Mouse (Mus musculus): ENCODE measurements around the gene A730009L09Rik.

The A730009L09Rik gene

GRCm38 (mm10) chr16:84514821-84515220 lies at the start of gene A730009L09Rik:
A730009L09Rik (plus strand) TSS chr16:84515121.
- no peak for DNase-seq (ENCODE audit: low spot score in 2 of 2)

GRCm38 (mm10) chr16:84465581-84466165 lies 49.2 kb upstream of the A730009L09Rik start:
- no peak for DNase-seq (ENCODE audit: low spot score in 2 of 2)

DNA sequence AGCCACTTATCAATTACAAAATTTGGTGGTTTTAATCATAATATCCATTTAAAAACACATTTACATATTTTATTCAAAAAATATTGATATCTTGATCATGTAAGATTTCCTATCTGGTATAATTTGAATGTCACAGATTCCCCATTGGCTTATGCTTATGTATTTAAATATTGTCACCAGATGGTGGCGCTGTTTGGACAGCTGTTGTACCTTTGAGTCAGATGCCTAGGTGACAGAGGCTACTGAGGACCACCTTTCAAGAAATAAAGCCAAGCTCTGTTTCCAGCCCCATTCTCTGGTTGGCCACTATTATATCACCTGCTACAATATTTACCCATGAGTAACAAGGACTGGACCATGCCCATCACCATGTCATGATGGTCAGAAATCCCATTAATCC lies 46.0 kb upstream of the A730009L09Rik start:
- no peak for DNase-seq (ENCODE audit: low spot score in 2 of 2)

- no peak for DNase-seq (ENCODE audit: low spot score in 2 of 2)
These were observed 44.9 kb upstream of the A730009L09Rik start for GRCm38 (mm10) chr16:84469994-84470393.

GRCm38 (mm10) chr16:84473406-84473805 lies 41.5 kb upstream of the A730009L09Rik start:
- no peak for DNase-seq (ENCODE audit: low spot score in 2 of 2)

GRCm38 (mm10) chr16:84474712-84475111 lies 40.2 kb upstream of the A730009L09Rik start:
- no peak for DNase-seq (ENCODE audit: low spot score in 2 of 2)

- no peak for DNase-seq (ENCODE audit: low spot score in 2 of 2)
These were observed 38.0 kb upstream of the A730009L09Rik start for GRCm38 (mm10) chr16:84476948-84477347.

DNA sequence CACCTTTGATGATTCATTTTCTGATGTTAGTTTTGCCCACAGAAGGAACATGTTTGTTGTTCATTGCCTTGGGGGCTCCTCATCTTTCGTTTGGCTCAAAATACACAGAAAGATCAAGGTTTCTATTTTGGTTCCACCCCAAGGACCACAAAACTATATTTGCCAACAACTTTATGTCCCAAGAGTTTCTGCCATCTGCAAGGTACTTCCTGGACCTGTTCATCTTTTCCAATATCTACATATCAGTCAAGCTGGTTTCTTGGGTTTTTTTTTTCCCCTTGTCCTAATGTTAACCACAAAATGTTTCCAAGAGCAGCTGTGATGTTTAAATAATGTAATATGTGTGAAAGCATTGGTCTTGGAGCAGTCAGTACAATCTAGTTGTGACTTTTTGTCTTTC lies 37.4 kb upstream of the A730009L09Rik start:
- DNase-seq (ENCODE audit: low spot score in 2 of 2), result no peak

DNA sequence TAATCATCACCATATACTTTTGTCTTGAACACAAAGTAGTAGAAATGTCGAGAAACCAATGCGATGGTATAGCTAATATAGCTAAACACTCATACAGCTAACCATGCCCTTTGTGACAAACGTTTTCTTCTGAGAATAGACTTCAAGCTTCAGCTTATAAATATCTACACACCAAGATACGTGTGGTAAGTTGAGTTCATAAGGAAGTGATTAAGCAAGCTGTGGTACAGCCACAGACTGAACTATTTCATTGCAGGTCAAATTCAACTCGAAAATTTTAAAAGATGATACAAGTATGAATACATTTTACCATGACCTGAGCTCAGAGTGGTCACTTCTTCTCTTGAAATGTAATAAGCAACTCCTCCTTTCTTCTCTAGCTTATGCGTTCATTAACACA lies 37.0 kb upstream of the A730009L09Rik start:
- no peak for DNase-seq (ENCODE audit: low spot score in 2 of 2)

DNA sequence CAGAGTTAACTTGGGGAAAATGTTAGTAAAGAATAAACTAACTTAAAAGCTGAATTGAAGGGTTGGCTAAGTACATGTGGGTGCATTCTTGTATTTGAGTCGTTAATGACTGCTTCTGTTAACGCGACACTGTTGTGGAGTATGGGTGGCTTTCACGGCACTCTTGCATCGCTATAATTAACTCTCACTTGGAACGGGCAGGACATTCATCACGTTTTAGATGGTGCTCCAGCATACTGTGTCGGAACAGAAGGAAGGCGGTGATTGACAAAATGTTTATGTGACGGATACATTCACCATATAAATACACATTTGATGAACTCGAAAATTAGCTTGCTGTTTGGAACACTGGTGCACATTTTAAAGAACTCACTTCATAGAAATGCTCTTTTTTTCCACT lies 29.0 kb upstream of the A730009L09Rik start:
- no peak for DNase-seq (ENCODE audit: low spot score in 2 of 2)

DNA sequence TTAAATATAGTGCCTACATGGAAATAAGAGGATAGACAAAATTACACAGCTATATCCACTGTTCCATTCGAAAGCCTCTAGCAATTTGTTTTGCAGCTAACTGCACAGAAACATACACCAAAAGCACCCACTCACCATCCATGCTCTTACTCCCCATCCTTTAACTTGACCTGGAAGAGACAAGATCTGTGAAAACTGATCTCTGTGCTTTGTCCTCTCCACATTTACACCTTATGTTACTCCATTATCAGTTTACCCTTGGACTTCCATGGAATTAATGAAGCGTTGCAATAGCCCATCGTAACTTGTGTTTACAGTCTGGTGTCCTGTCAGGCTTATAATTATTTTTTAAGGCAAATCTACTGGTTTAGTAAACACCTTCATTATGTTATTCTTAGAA lies 20.1 kb upstream of the A730009L09Rik start:
- no peak for DNase-seq (ENCODE audit: low spot score in 2 of 2)

GRCm38 (mm10) chr16:84495438-84495837 lies 19.5 kb upstream of the A730009L09Rik start:
- DNase-seq (ENCODE audit: low spot score in 2 of 2), result peak in 1 of 2 experiments; percentile 26

- DNase-seq (ENCODE audit: low spot score in 2 of 2), result no peak
These were observed 7.2 kb upstream of the A730009L09Rik start for GRCm38 (mm10) chr16:84507681-84508080.

GRCm38 (mm10) chr16:84521975-84522635 lies 7.2 kb downstream of the A730009L09Rik start:
- DNase-seq (ENCODE audit: low spot score in 2 of 2), result no peak

DNA sequence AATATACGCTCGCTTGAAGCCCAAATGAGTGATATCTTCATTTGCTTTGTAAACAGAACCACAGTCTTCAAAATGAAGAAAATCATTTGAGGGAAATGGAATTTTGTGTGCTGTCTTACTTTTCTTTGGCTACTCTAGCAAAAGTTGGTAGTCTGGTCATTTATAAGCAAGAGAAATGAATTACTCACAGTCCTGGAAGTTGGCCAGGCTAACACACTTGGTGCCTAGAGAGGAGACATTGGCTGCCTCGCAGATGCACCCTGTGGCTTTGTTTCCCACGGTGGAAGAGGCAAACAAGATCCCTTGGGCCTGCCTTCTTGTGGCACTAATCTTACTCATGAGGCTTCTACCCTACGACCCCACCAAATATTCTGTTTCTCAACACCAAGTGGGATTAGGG lies 8.1 kb downstream of the A730009L09Rik start:
- DNase-seq (ENCODE audit: low spot score in 2 of 2), result no peak

DNA sequence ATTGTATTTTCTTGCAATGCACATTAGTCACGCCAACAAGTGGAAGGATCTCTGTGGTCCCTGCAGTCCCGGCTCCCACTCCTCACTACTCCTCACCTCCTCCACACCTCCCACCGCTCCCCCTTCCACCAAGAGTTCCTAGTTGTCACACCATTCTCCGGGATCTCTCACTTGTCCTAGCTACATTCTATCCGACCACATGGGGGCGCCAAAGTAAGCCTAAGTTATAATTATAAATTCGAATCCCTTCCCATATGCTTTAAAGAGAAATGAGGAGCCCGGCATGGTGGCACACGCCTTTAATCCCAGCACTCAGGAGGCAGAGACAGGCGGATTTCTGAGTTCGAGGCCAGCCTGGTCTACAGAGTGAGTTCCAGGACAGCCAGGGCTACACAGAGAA lies 12.5 kb downstream of the A730009L09Rik start:
- DNase-seq (ENCODE audit: low spot score in 2 of 2), result peak in 1 of 2 experiments; percentile 23

- DNase-seq (ENCODE audit: low spot score in 2 of 2), result no peak
These were observed 17.9 kb downstream of the A730009L09Rik start for GRCm38 (mm10) chr16:84532803-84533202.

GRCm38 (mm10) chr16:84546059-84546458 lies 31.1 kb downstream of the A730009L09Rik start:
- DNase-seq (ENCODE audit: low spot score in 2 of 2), result no peak

DNA sequence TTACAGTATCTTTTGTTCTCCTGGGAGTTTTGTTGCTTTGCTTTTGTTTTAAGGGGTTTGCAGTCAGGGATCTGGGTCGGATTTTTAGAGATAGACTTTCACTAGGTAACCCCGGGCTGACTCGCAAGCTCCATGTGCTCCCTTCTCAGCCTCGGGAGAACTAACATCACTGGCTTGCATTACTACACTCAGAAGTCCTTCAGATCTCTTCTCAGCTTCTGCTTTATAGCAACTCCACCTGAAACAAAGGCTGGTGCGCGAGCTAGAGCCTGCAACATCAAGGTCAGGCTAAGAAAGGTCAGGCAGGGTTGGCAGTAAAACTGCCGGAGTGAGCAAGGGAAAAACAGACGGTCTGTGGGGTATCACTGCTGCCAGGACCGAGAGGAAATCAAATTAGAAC lies 34.2 kb downstream of the A730009L09Rik start:
- no peak for DNase-seq (ENCODE audit: low spot score in 2 of 2)

DNA sequence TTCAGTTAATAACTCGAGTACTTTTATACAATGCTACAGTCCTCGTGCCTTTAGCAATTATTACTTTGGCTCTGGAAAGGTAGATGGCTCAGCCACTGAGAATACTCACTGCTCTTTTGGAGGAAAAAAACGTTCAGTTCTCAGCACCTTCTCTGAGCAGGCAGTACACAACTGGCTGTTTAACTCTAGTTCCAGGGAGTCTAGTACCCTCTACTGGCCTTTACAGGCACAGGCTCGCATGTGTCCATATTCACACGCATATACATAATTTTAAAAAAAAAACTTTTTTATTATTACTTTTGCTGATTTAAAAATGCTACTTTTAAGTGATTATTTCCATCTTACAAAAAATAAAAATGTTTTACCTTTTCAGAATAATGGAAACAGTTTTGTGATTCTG lies 35.5 kb downstream of the A730009L09Rik start:
- no peak for DNase-seq (ENCODE audit: low spot score in 2 of 2)

DNA sequence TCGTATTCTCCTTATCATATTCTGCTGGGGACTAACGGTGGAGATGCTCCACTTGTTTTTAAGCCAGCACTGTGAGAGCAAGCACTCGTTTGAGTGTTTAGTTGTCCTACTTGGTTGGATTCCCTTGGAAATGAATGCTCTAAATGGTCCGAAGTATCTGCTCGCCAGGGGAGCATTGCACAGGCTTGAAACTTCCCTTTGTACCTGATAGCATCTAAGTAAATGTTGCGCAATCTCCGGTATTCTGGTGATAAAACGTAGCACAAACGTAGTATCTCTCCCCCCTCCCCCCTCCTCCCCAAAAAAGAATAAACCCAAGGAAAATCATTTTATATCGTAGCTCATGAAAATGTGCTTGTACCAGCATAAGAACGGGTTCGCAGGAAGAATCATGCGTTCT lies 39.1 kb downstream of the A730009L09Rik start:
- no peak for DNase-seq (ENCODE audit: low spot score in 2 of 2)

- no peak for DNase-seq (ENCODE audit: low spot score in 2 of 2)
These were observed 43.4 kb downstream of the A730009L09Rik start for GRCm38 (mm10) chr16:84558113-84558917.
